Mouse (Mus musculus): ENCODE measurements around the gene Aco2. TPM values are rescaled to one million over a fixed set of nuclear protein-coding genes. Genes with fewer than 3 reads are reported as not detected.
A peak's percentile ranks its signal among the peaks of the same experiment; 100 is the strongest.

Gene Aco2
- total RNA-seq, 2 experiments from 2014 or later, result 420 to 427 TPM

- intact Hi-C loops (cut with DNase I), result no loop called here
- H3K27ac ChIP-seq, result peak overlapping the region; percentile 93
These were observed 36.9 kb upstream of the Aco2 start for GRCm38 (mm10) chr15:81835007-81835880.

GRCm38 (mm10) chr15:81836124-81836821, 35.8 kb upstream of the Aco2 start:
- peak overlapping the region; percentile 34 for H3K4me3 ChIP-seq
- H3K27ac ChIP-seq, result peak overlapping the region; percentile 93
- TF ChIP-seq CTCF (IDR thresholded peaks at IDR 0.05), result no peak; the same call in 1 of the 2 replicates
- intact Hi-C loops (cut with DNase I), result loop anchor here (2.0 kb wide), 1 partner anchor 21 kb away; no protein-coding TSS in a partner anchor
- peak; percentile 87 for DNase-seq (ENCODE audit: extremely low spot score in 1 of 2, low spot score in 2 of 2)

More at GRCm38 (mm10) chr15:81835007-81835880, 36.9 kb upstream of the Aco2 start:
- no peak for DNase-seq (ENCODE audit: extremely low spot score in 1 of 2, low spot score in 2 of 2)
- no peak overlapping the region for H3K4me3 ChIP-seq
- TF ChIP-seq CTCF (IDR thresholded peaks at IDR 0.05), result no peak

- Histone ChIP-seq H3K4me3 (no peak overlapping the region), H3K27ac (peak overlapping the region; percentile 93)
- TF ChIP-seq CTCF (IDR thresholded peaks at IDR 0.05), result no peak
- intact Hi-C loops (cut with DNase I), result loop anchor here (2.0 kb wide), 1 partner anchor 20 kb away; no protein-coding TSS in a partner anchor
- DNase-seq (ENCODE audit: extremely low spot score in 1 of 2, low spot score in 2 of 2), result no peak
These were observed 34.9 kb upstream of the Aco2 start for GRCm38 (mm10) chr15:81836966-81837920.

GRCm38 (mm10) chr15:81838554-81839235, 33.4 kb upstream of the Aco2 start:
- TF ChIP-seq CTCF (IDR thresholded peaks at IDR 0.05), result no peak
- intact Hi-C loops (cut with DNase I), result no loop called here
- Histone ChIP-seq H3K4me3 (no peak overlapping the region), H3K27ac (peak overlapping the region; percentile 53)
- DNase-seq (ENCODE audit: extremely low spot score in 1 of 2, low spot score in 2 of 2), result no peak

- DNase-seq (ENCODE audit: extremely low spot score in 1 of 2, low spot score in 2 of 2), result peak; percentile 61 to 71
- no peak overlapping the region for H3K4me3 ChIP-seq
- intact Hi-C loops (cut with DNase I), result no loop called here
- no peak for TF ChIP-seq CTCF (IDR thresholded peaks at IDR 0.05)
- H3K27ac ChIP-seq, result peak overlapping the region; percentile 69
These were observed 32.5 kb upstream of the Aco2 start for GRCm38 (mm10) chr15:81839634-81840033.

GRCm38 (mm10) chr15:81840306-81840705, 31.8 kb upstream of the Aco2 start:
- H3K4me3 ChIP-seq, result no peak overlapping the region
- intact Hi-C loops (cut with DNase I), result no loop called here
- no peak for DNase-seq (ENCODE audit: extremely low spot score in 1 of 2, low spot score in 2 of 2)
- H3K27ac ChIP-seq, result peak overlapping the region; percentile 69
- TF ChIP-seq CTCF (IDR thresholded peaks at IDR 0.05), result no peak; the same call in 1 of the 2 replicates

GRCm38 (mm10) chr15:81842275-81842674, 29.8 kb upstream of the Aco2 start:
- Histone ChIP-seq H3K27ac (no peak overlapping the region), H3K4me3 (no peak overlapping the region)
- intact Hi-C loops (cut with DNase I), result no loop called here
- TF ChIP-seq CTCF (IDR thresholded peaks at IDR 0.05), result no peak
- DNase-seq (ENCODE audit: extremely low spot score in 1 of 2, low spot score in 2 of 2), result no peak

- no peak for TF ChIP-seq CTCF (IDR thresholded peaks at IDR 0.05)
- H3K27ac ChIP-seq, result no peak overlapping the region
- no peak overlapping the region for H3K4me3 ChIP-seq
- intact Hi-C loops (cut with DNase I), result no loop called here
- no peak for DNase-seq (ENCODE audit: extremely low spot score in 1 of 2, low spot score in 2 of 2)
These were observed 27.0 kb upstream of the Aco2 start for GRCm38 (mm10) chr15:81845033-81845625.

- intact Hi-C loops (cut with DNase I), result no loop called here
- DNase-seq (ENCODE audit: extremely low spot score in 1 of 2, low spot score in 2 of 2), result no peak
- peak overlapping the region; percentile 8; the same call in 1 of the 2 replicates for H3K27ac ChIP-seq
- no peak overlapping the region for H3K4me3 ChIP-seq
- no peak for TF ChIP-seq CTCF (IDR thresholded peaks at IDR 0.05)
These were observed 26.4 kb upstream of the Aco2 start for GRCm38 (mm10) chr15:81845724-81846123.

GRCm38 (mm10) chr15:81846755-81847154, 25.4 kb upstream of the Aco2 start:
- intact Hi-C loops (cut with DNase I), result no loop called here
- Histone ChIP-seq H3K27ac (no peak overlapping the region), H3K4me3 (no peak overlapping the region)
- no peak for TF ChIP-seq CTCF (IDR thresholded peaks at IDR 0.05)
- DNase-seq (ENCODE audit: extremely low spot score in 1 of 2, low spot score in 2 of 2), result no peak
